Mouse (Mus musculus): ENCODE measurements around the gene Tlr6.

The Tlr6 gene

GRCm38 (mm10) chr5:64932215-64932614, 27.7 kb downstream of the Tlr6 start:
- no peak for DNase-seq (ENCODE audit: low spot score in 2 of 2)

DNA sequence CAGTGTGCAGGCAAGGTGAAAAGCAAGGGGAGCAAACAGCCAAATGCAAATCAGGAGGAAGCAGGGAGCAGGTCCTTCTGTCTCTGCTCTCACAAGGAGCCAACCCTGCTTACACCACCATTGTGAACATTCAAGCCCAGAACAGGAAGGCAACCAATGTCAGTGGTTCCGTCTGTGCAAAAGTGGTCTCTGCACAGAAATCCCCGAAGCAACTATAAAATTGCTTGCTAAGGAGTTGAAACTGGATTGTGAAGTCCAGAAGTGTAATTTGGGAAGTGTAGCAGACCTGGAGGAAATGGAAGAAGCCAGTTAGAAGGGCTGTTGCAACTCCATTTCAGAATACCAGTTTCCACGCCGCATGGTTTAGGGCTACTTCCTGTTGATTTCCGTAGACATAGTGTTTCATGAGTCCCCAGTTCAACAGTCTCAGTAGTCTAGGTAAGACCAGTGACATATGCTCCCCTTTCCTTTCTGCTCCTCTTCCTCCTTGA, 37.0 kb downstream of the Tlr6 start:
- DNase-seq (ENCODE audit: low spot score in 2 of 2), result no peak

- DNase-seq (ENCODE audit: low spot score in 2 of 2), result no peak
Observed at GRCm38 (mm10) chr5:64918616-64919597, 41.0 kb downstream of the Tlr6 start.

DNA sequence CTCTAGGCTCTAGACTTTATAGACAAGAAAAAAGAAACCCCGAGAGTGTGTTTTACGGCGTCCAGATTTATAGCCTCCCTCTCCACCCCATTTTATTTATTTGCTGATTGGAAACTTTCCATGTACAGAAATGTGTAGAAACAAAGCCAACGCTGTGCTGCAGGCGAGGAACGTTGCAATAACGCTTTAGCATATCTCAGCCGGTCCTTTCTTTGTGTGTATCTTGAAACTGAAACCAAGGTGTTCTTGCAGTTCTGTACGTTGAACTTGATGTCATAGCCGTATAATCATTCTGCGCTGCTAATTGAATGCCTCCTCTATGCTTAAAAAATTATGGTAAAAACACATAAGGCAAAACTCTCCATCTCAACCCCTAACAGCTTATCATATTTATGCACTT, 42.2 kb downstream of the Tlr6 start:
- no peak for DNase-seq (ENCODE audit: low spot score in 2 of 2)

DNA sequence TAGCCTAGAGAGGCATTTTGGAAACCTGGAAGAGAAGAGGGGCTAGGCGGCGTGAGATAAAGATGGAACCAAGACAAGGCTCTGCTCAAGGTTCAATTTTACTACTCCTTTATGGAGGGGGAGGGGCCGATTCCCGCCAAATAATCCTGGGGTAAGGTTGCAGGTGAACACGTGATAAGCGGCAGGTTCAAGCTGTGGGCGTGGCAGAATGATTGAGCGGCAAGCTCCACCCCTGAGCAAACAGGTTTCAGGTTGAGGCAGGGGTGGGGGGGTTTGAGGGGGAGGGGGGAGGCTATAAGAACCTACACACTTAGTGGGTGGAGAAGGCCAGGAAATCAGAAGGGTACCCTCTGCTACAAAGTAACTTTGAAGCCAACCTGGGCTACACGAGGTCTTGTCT, 42.7 kb downstream of the Tlr6 start:
- no peak for DNase-seq (ENCODE audit: low spot score in 2 of 2)

DNA sequence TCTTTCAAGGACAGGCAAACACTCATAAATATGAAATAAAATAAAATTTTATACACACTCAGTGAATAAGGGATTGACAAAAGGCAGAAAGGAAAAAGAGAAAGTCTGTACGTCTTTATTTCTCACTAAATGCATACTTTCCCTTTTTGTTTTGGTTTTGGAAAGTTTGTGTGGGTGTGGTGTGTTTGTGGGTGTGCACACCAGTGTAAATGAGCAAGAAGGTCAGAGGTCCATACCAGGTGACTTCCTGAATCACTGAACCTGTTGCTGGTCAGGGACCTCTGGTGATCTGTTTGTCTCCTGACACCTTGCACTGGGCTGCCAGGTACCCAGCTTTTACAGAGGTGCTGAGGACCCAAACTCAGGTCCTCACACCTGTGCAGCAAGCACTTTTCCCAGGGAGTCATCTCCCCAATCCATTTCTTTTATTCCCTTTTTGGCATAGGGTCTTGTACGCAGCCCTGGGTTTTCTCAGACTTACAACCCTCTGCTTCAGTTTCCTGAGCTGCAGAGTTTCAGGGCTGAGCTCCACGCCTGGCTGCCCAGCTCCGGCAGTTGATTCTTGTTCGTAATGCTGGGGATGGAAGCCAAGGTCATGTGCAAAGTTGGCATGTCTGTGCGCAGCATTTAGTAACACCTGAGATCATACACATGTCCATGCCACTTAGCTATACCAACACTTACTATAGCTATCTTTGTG, 51.2 kb downstream of the Tlr6 start:
- no peak for DNase-seq (ENCODE audit: low spot score in 2 of 2)

DNA sequence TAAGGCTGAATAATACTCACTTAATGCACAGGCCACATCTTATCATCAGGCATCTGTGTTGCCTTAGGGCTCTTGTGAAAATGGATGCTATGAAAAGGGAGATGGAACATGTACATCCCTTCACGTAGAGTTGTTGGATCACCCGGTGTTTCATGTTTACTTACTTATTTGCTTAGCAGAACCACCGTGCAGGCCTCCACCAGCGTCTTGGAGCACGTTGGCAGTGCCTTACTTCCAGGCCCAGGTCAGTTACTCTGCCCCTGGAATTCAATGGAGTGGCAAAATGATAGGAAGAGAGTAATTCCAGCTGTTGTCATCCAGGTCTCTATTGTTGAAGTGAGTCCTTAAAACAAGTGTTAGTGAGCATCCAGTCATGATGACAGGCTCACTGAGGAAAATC, 52.0 kb downstream of the Tlr6 start:
- no peak for DNase-seq (ENCODE audit: low spot score in 2 of 2)

- DNase-seq (ENCODE audit: low spot score in 2 of 2), result no peak
Observed at GRCm38 (mm10) chr5:64905516-64906271, 54.2 kb downstream of the Tlr6 start.

All from urinary bladder, adult 18-20 months (tissue).